Mouse (Mus musculus) intestine, embryonic 14.5 days (tissue): ENCODE measurements around the gene Parp9. TPM values are rescaled to one million over a fixed set of nuclear protein-coding genes. Genes with fewer than 3 reads are reported as not detected.
"Not testable (repeated sequence)": the region's sequence is repeated elsewhere in the genome, so short reads cannot be mapped to it uniquely, and the experiment has no call there.

ENCODE experiments used
- ATAC-seq: fragments of 200-750 bp; cut with Nextera tagmentation; replicated peaks from 2 replicates; pipeline ENCODE4 v1.8.0; 2017; ENCODE audit warnings: low read depth, moderate number of reproducible peaks, moderate TSS enrichment, moderate library complexity; ENCODE audit not compliant: low FRiP score, low TSS enrichment
- DNase-seq: peaks from one replicate; pipeline ENCODE4 v3.0.0-alpha.2; 2018; ENCODE audit warnings: low spot score
- H3K27ac ChIP-seq: fragments of 300-500 bp; sonication (generic); 2 replicates; pipeline ENCODE4 v1.5.1; 2014; ENCODE audit warnings: low read depth, mild to moderate bottlenecking, control low read depth
- H3K27me3 ChIP-seq: fragments of 300-500 bp; sonication (generic); replicated peaks from 2 replicates; pipeline ENCODE4 v1.6.1; 2014; ENCODE audit warnings: low read length, control low read depth; ENCODE audit not compliant: control insufficient read depth, insufficient read depth
- H3K36me3 ChIP-seq: fragments of 300-500 bp; sonication (generic); 2 replicates; pipeline ENCODE4 v1.6.1; 2014; ENCODE audit warnings: low read length, control low read depth; ENCODE audit not compliant: control insufficient read depth, insufficient read depth
- H3K4me1 ChIP-seq: fragments of 300-500 bp; sonication (generic); replicated peaks from 2 replicates; pipeline ENCODE4 v1.6.1; 2014; ENCODE audit warnings: low read length, control low read depth, mixed read lengths; ENCODE audit not compliant: control insufficient read depth, insufficient read depth
- H3K4me2 ChIP-seq: fragments of 300-500 bp; sonication (generic); 2 replicates; pipeline ENCODE4 v1.6.1; 2014; ENCODE audit warnings: low read length
- H3K4me3 ChIP-seq: fragments of 300-500 bp; sonication (generic); 2 replicates; pipeline ENCODE4 v1.5.1; 2014; ENCODE audit warnings: low read depth, low read length, control low read depth, mixed read lengths
- H3K9ac ChIP-seq: fragments of 300-500 bp; sonication (generic); 2 replicates; pipeline ENCODE4 v1.6.1; 2014; ENCODE audit warnings: mild to moderate bottlenecking, low read length
- H3K9me3 ChIP-seq: fragments of 300-500 bp; sonication (generic); 2 replicates; pipeline ENCODE4 v1.6.1; 2016; ENCODE audit warnings: low read length, control low read depth; ENCODE audit not compliant: control insufficient read depth
- WGBS: fragments of 180-500 bp; shearing (Covaris S2); extraction: QIAGEN DNeasy Blood & Tissue Kit; methylation state at CpG from one replicate; pipeline ENCODE4 v1.1.7; 2014; 5-methylcytosine and 5-hydroxymethylcytosine counted together
- polyA plus RNA-seq: library from polyadenylated mRNA; unstranded; fragments of >200 nt; fragmentation: Nextera tagmentation; extraction: Ambion mirVana; gene quantifications from 2 replicates; pipeline ENCODE4 v1.2.1, GENCODE M21; 2014

Parp9 gene
- polyA plus RNA-seq, 1 experiment from 2014 or later, result 9.3 TPM

DNA sequence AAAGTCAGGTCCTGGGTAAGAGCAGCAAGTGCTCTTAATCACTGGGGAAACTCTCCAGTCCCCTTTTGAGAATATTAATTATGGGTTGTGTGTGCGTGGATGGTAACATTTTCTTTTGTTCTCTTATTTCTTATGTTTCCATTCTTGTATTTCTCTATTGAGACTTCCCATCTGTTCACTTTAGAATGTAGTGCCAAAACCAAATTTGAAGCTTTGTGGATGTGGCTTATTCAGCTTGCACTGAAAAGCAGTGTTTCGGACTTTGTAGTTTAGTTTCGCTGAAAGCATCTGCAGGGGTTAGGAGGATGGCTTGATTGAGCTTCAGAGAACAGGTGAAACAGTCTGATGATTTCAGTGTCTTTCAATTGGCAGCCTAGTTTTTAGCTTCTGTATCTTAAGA lies 55.0 kb downstream of the Parp9 start:
- H3K9ac ChIP-seq, result no peak overlapping the region
- no peak for ATAC-seq
- no peak for DNase-seq
- no peaks in the 10 kb centered on the region for H3K9me3 ChIP-seq
- H3K4me1 ChIP-seq, result no peaks in the 10 kb centered on the region; the same call in 1 of the 2 replicates
- 82% methylated on average over 3 of the region's 3 CpGs for WGBS
- no peaks in the 10 kb centered on the region for H3K27me3 ChIP-seq
- H3K36me3 ChIP-seq, result no peaks in the 10 kb centered on the region
- no peak overlapping the region for H3K27ac ChIP-seq
- H3K4me3 ChIP-seq, result no peak overlapping the region
- H3K4me2 ChIP-seq, result no peak overlapping the region

- not testable (repeated sequence) for H3K4me2 ChIP-seq, ATAC-seq, H3K9ac ChIP-seq, H3K4me3 ChIP-seq, DNase-seq, H3K4me1 ChIP-seq, H3K9me3 ChIP-seq, H3K27me3 ChIP-seq, H3K27ac ChIP-seq
- 95% methylated on average over 4 of the region's 4 CpGs for WGBS
- peaks cover 18% of the 10 kb centered on the region for H3K36me3 ChIP-seq
Measured at GRCm38 (mm10) chr16:35998852-35999251, 60.6 kb downstream of the Parp9 start.

GRCm38 (mm10) chr16:36008396-36008795 lies 70.1 kb downstream of the Parp9 start:
- H3K36me3 ChIP-seq, result peaks cover 26% of the 10 kb centered on the region; the same call in 1 of the 2 replicates
- WGBS, result 94% methylated on average over 3 of the region's 3 CpGs
- H3K9me3 ChIP-seq, result no peaks in the 10 kb centered on the region
- no peak overlapping the region for H3K9ac ChIP-seq
- no peak for ATAC-seq
- H3K27ac ChIP-seq, result no peak overlapping the region
- no peak overlapping the region for H3K4me2 ChIP-seq
- no peaks in the 10 kb centered on the region for H3K27me3 ChIP-seq
- H3K4me3 ChIP-seq, result no peak overlapping the region
- H3K4me1 ChIP-seq, result no peaks in the 10 kb centered on the region
- no peak for DNase-seq

GRCm38 (mm10) chr16:36016335-36016734 lies 78.1 kb downstream of the Parp9 start:
- ATAC-seq (no peak), DNase-seq (no peak)
- no peaks in the 10 kb centered on the region for H3K9me3 ChIP-seq
- peaks cover 49% of the 10 kb centered on the region for H3K36me3 ChIP-seq
- 95% methylated on average over 1 of the region's 1 CpGs for WGBS
- no peak overlapping the region for H3K27ac ChIP-seq
- no peak overlapping the region for H3K4me2 ChIP-seq
- no peak overlapping the region for H3K9ac ChIP-seq
- H3K4me1 ChIP-seq, result no peaks in the 10 kb centered on the region
- no peak overlapping the region for H3K4me3 ChIP-seq
- no peaks in the 10 kb centered on the region for H3K27me3 ChIP-seq

Other genes starting within 250 kb of the Parp9 start
- gene Dirc2, start 169.1 kb upstream of the Parp9 start, polyA plus RNA-seq, result 18.5 and 18.6 TPM in 2 replicates
- 19.9 and 20.0 TPM in 2 replicates for gene Hspbap1, start 168.1 kb upstream of the Parp9 start, polyA plus RNA-seq
- 1.6 and 2.1 TPM in 2 replicates for gene Parp14, start 66.9 kb upstream of the Parp9 start, polyA plus RNA-seq
- 8.0 and 8.2 TPM in 2 replicates for gene Dtx3l, start 681 bp downstream of the Parp9 start, polyA plus RNA-seq
- gene Kpna1, start 40.3 kb downstream of the Parp9 start, polyA plus RNA-seq, result 44.4 and 48.1 TPM in 2 replicates
- 8.5 and 8.7 TPM in 2 replicates for gene Wdr5b, start 102.7 kb downstream of the Parp9 start, polyA plus RNA-seq
- 424 and 457 TPM in 2 replicates for gene Fam162a, start 133.1 kb downstream of the Parp9 start, polyA plus RNA-seq
- gene Ccdc58, start 133.2 kb downstream of the Parp9 start, polyA plus RNA-seq, result 92.4 and 93.1 TPM in 2 replicates
- 0.05 TPM in 1 of 2 replicates, not detected in the other for gene Csta1, start 192.8 kb downstream of the Parp9 start, polyA plus RNA-seq
- gene Stfa2l1, start 218.3 kb downstream of the Parp9 start, polyA plus RNA-seq, result not detected in 2 replicates
- gene Gm5483, start 245.7 kb downstream of the Parp9 start, polyA plus RNA-seq, result 1.6 TPM in 1 of 2 replicates, not detected in the other